Mouse (Mus musculus) liver, embryonic 14.5 days (tissue): ENCODE results near the gene Rfxank.

Experiments used
- CTCF ChIP-seq: IDR thresholded peaks from 2 replicates; pipeline ENCODE4 v1.5.1; 2016; ENCODE audit warnings: antibody characterized with exemption, low read depth, control low read depth
- EP300 ChIP-seq: IDR thresholded peaks from 2 replicates; pipeline ENCODE4 v1.6.1; 2016; ENCODE audit warnings: antibody characterized with exemption, low read depth

- TF ChIP-seq CTCF (no peak), EP300 (no peak)
These were observed 7.6 kb downstream of the Rfxank start, which contains the start of gene Nr2c2ap for GRCm38 (mm10) chr8:70131166-70131883.
